Comparison of ENCODE assay signal across 13 mouse cellular contexts in the genomic region with DNA sequence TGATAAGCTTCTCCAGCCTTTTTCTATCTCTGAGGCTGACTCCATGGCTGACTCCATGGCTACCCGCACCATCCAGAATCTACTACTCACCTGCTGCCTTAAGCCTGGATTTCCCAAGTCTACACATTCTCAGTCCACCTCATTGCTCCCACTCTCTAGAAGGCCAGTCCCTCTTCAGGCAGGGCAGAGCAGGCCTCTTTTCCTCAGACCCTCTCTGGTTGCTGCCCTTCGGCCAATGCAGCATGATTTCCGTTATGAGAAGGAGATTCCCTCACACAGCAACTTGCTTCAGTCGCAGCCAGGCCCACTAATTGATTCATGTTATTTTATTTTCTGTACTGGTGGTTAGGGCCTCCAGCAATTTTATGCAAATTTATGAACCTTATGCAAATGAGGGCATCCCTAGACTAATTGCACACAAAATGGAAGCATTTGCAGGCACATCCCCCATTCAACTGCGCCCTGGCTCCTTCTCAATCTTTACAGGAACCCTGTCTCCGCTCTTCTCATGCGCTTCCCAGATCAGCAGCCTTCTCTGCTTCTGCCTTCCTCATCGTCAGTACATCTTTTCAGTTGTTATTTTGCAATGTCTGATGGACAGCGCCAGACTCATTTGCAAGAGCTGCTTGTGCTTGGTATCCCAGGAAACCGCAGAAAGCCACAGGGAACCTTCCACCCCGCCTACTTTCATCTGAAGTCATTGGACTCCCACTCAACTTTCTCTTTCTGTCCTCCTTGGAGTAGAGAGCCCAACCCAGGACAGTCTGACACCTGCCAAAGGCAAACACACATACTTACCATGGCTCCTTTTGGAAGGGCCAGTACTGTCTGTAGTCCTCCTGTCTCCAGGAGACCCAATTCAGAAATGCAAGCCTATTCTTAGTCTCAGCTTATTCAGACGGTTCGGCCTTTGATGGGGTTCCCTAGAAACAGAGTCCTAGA.
DNase-seq lines count a peak whose midpoint lies in the region; ATAC-seq and TF ChIP-seq lines count a peak whose summit lies in the region.
"Had no signal": no experiment of that assay in that cellular context is flagged by ENCODE, and none has a peak within 500 bp of the region (broad histone marks: within the 10 kb centered on the region; RNA-seq: fewer than 3 reads in every experiment).

No protein-coding gene starts in this region.

- no peak overlapping the region for H3K4me3 ChIP-seq in forebrain, embryonic 15.5 days
- no peak overlapping the region for H3K4me3 ChIP-seq in midbrain, postnatal 0 days (ENCODE audit: low read depth, low read length)
- no peak overlapping the region for H3K4me3 ChIP-seq in limb, embryonic 10.5 days
- H3K4me3 ChIP-seq: embryonic facial prominence, embryonic 12.5 days; lung, embryonic 15.5 days had no signal

- no peaks in the 10 kb centered on the region for H3K27me3 ChIP-seq in forebrain, embryonic 15.5 days
- H3K27me3 ChIP-seq in midbrain, postnatal 0 days (ENCODE audit: insufficient read depth, low read length) = no peaks in the 10 kb centered on the region
- peaks cover 73% of the 10 kb centered on the region for H3K27me3 ChIP-seq in limb, embryonic 10.5 days (ENCODE audit: low read depth, poor library complexity, severe bottlenecking)
- H3K27me3 ChIP-seq: embryonic facial prominence, embryonic 12.5 days; lung, embryonic 15.5 days had no signal

- DNase-seq in cerebellum, adult 9-11 months = peak; percentile 7
- DNase-seq in cerebellum, adult 8-10 months = no peak
- DNase-seq in layer of hippocampus, adult 8-10 months (ENCODE audit: low spot score in 2 of 2) = peak; percentile 21 to 27
- DNase-seq in midbrain, postnatal 0 days (ENCODE audit: low spot score) = peak; percentile 48
- DNase-seq in ovary, postnatal 36 days (ENCODE audit: low spot score) = no peak
- DNase-seq in cerebellum, postnatal 36 days = no peak
- DNase-seq in limb, embryonic 10.5 days (ENCODE audit: low spot score) = no peak
- DNase-seq: gastrocnemius, postnatal 36 days had no signal

- no peaks in the 10 kb centered on the region for H3K36me3 ChIP-seq in forebrain, embryonic 15.5 days
- no peaks in the 10 kb centered on the region for H3K36me3 ChIP-seq in midbrain, postnatal 0 days (ENCODE audit: insufficient read depth, low read length)
- H3K36me3 ChIP-seq in limb, embryonic 10.5 days = no peaks in the 10 kb centered on the region
- H3K36me3 ChIP-seq: embryonic facial prominence, embryonic 12.5 days; lung, embryonic 15.5 days had no signal

- peaks cover 23% of the 10 kb centered on the region for H3K4me1 ChIP-seq in forebrain, embryonic 15.5 days
- H3K4me1 ChIP-seq in midbrain, postnatal 0 days (ENCODE audit: insufficient read depth, low read length) = 0 out of 2 replicates have a peak, but pooled peaks cover 4% of the 10 kb centered on the region
- no peaks in the 10 kb centered on the region for H3K4me1 ChIP-seq in limb, embryonic 10.5 days
- H3K4me1 ChIP-seq: embryonic facial prominence, embryonic 12.5 days; lung, embryonic 15.5 days had no signal

- peak; percentile 81 for ATAC-seq in forebrain, embryonic 15.5 days (replicated peaks)
- no peak; the same call in 1 of the 2 replicates for ATAC-seq in midbrain, postnatal 0 days (ENCODE audit: low FRiP score)
- ATAC-seq: inflammation-experienced regulatory T-cells, adult 6 months; Patski had no signal

- peak overlapping the region; percentile 15 for H3K4me2 ChIP-seq in forebrain, embryonic 15.5 days (replicated peaks)
- no peak overlapping the region for H3K4me2 ChIP-seq in midbrain, postnatal 0 days (ENCODE audit: low read depth, low read length, poor library complexity, severe bottlenecking)
- H3K4me2 ChIP-seq: embryonic facial prominence, embryonic 12.5 days; lung, embryonic 15.5 days had no signal

- H3K9ac ChIP-seq in forebrain, embryonic 15.5 days (replicated peaks) = no peak overlapping the region
- no peak overlapping the region for H3K9ac ChIP-seq in midbrain, postnatal 0 days (replicated peaks; ENCODE audit: low read length, poor library complexity, severe bottlenecking)
- H3K9ac ChIP-seq: embryonic facial prominence, embryonic 12.5 days; lung, embryonic 15.5 days had no signal

- whole genome bisulfite sequencing in forebrain, embryonic 15.5 days = 28% methylated on average over 13 of the region's 13 CpGs
- WGBS in midbrain, postnatal 0 days = 46% methylated on average over 13 of the region's 13 CpGs
- 86% methylated on average over 13 of the region's 13 CpGs for WGBS in limb, embryonic 10.5 days

- no peaks in the 10 kb centered on the region for H3K9me3 ChIP-seq in forebrain, embryonic 15.5 days
- no peaks in the 10 kb centered on the region for H3K9me3 ChIP-seq in midbrain, postnatal 0 days (ENCODE audit: low read length)
- no peaks in the 10 kb centered on the region for H3K9me3 ChIP-seq in limb, embryonic 10.5 days (replicated peaks)
- H3K9me3 ChIP-seq: embryonic facial prominence, embryonic 12.5 days; lung, embryonic 15.5 days had no signal

- H3K27ac ChIP-seq in forebrain, embryonic 15.5 days (replicated peaks) = peak overlapping the region; percentile 70
- no peak overlapping the region for H3K27ac ChIP-seq in midbrain, postnatal 0 days (ENCODE audit: low read depth, low read length)
- H3K27ac ChIP-seq in limb, embryonic 10.5 days = no peak overlapping the region
- H3K27ac ChIP-seq: embryonic facial prominence, embryonic 12.5 days; lung, embryonic 15.5 days had no signal

- no peak for TF ChIP-seq CTCF in midbrain, postnatal 0 days (IDR thresholded peaks at IDR 0.05)

Comparison
In these comparisons a context has a peak if more than half of its experiments do, and no peak if none do; other contexts are left out.
1. DNase-seq: peak in cerebellum, adult 9-11 months (single experiment), layer of hippocampus, adult 8-10 months (2 of 2) and midbrain, postnatal 0 days (single experiment); none in cerebellum, adult 8-10 months (single experiment), ovary, postnatal 36 days (single experiment), cerebellum, postnatal 36 days (0 of 2) and limb, embryonic 10.5 days (single experiment).